Mouse (Mus musculus) G1E (cell line): ENCODE results near the gene Gabra4.

Experiments used
- CTCF ChIP-seq: IDR thresholded peaks from 2 replicates; pipeline ENCODE4 v1.5.1; 2012; ENCODE audit warnings: low read depth, low read length, inconsistent platforms, mixed read lengths
- GATA1 ChIP-seq: IDR thresholded peaks from 2 replicates; pipeline ENCODE4 v1.6.1; 2012; ENCODE audit warnings: borderline replicate concordance, low read length, inconsistent platforms, mixed read lengths
- TAL1 ChIP-seq: conservative IDR thresholded peaks from 2 replicates; pipeline ENCODE4 v1.6.1; 2012; ENCODE audit warnings: low read depth, low read length, inconsistent platforms, mixed read lengths

- TF ChIP-seq CTCF (no peak), TAL1 (no peak), GATA1 (no peak)
These were observed at the start of gene Gabra4 for GRCm38 (mm10) chr5:71658115-71658497.
